Mouse (Mus musculus): Measurements from ENCODE around the gene Hs6st2. TPM values are rescaled to one million over a fixed set of nuclear protein-coding genes. Genes with fewer than 3 reads are reported as not detected.

Hs6st2 gene
- total RNA-seq (2022) = under 1 TPM; 0.19 to 0.73 (median 0.27) TPM

DNA sequence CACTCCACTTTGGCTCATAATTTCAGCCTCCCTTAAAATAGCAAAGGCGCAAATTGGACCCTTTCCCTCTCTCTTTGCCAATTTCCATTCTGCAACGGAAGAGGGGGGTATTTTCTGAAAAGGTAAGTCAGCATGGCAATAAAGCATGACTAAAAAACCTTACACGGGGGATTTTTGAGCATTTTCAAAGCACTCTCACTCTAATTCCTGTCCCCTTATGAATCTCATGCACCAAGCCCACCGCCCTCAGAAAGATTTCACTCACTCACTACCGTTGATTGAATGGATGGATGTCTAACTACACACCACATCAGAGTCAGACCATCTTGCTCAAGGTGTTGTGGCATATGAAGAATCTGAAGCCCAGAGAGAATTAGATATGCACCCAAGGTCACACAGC is at the start of gene Hs6st2:
Hs6st2 (minus strand) TSS at position 101 of the 400 bp plus-strand sequence.
- DNase-seq (ENCODE audit: low spot score) = no peak

DNA sequence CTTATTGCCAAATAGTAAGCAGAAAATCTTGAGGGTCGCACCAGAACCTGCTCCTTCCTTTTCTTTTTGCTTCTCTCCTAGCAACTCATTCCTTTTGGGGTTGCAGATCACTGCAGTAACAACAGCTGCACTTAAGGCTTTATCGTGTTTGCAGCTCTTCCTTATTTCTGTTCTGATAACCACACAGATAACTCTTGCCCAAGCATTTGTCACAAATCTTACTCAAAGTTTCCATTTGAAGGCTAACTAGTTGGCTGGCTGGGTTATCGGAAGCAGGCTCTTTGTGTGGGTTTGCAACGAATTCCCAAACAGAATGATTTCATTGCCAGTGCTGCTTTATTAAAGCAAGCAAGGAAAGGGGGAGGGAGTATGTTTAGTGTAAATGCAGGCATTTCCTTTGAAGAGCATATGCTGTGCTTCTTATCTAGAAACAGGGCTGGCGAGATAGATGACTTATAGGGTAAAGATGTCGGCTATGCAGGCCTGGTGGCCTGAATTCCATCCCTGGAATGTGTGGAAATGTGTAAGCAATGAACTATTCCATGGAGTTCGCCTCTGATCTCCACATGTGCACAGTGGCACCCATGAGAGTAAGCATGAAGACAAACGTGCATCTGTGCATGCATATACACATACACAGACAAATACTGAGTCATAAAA is 32.6 kb upstream of the Hs6st2 start:
- no peak for DNase-seq (ENCODE audit: low spot score)

DNA sequence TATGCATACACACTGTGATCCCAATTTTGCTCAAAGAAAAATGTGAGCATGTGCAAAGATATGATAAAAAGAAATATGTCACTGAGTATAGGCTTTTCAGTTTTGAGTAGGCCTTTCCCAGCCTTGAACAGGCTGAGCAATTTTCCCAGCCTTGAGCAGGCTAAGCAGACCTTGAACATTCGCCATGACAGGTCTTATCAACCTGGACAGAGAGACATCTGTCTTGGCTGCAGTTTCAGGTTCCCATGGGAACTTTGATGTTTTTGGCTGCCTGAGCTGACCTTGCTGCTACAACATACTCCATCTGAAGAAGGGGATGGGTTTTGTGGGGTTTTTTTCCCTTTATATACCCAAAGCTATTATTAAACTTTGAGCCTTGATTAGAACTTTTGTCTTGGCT is 31.3 kb upstream of the Hs6st2 start:
- no peak for DNase-seq (ENCODE audit: low spot score)

DNA sequence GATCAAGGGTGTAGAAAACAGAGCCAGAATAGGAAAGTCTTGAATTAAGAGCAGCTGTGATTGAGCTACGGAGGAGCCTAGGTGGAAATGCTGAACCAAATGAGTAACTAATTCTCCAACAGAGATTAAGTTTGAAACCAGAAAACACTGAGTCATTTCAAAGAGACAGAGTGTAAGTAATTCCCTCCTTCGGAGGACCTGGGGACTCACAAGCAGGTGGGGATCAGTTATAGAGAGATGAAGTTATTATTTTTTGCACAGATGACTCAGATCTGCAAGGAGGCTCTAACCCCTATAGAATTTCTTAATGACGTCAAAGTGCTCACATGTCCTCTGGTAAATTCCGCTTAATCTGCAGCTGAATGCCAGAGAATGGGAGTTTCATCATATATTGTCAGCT is 21.2 kb upstream of the Hs6st2 start:
- DNase-seq (ENCODE audit: low spot score) = no peak

DNA sequence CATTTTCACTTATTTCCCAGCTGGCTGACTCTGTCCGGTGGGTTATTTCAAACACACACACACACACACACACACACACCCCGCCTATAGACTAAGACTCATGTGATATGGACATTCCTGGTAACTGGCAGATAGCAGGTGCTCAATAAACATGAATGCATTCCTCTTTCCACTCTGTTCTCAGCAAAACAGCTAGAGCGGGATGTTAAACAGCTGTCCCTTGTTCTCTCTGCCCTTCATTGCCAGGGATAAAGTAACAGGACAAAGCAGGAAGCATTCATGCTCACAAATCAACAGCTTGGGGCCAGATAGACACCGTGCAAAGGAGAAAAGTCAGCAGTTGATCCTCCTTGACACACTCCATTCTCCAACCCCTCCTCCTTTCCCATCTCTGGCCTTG is 17.4 kb upstream of the Hs6st2 start:
- DNase-seq (ENCODE audit: low spot score) = no peak

DNA sequence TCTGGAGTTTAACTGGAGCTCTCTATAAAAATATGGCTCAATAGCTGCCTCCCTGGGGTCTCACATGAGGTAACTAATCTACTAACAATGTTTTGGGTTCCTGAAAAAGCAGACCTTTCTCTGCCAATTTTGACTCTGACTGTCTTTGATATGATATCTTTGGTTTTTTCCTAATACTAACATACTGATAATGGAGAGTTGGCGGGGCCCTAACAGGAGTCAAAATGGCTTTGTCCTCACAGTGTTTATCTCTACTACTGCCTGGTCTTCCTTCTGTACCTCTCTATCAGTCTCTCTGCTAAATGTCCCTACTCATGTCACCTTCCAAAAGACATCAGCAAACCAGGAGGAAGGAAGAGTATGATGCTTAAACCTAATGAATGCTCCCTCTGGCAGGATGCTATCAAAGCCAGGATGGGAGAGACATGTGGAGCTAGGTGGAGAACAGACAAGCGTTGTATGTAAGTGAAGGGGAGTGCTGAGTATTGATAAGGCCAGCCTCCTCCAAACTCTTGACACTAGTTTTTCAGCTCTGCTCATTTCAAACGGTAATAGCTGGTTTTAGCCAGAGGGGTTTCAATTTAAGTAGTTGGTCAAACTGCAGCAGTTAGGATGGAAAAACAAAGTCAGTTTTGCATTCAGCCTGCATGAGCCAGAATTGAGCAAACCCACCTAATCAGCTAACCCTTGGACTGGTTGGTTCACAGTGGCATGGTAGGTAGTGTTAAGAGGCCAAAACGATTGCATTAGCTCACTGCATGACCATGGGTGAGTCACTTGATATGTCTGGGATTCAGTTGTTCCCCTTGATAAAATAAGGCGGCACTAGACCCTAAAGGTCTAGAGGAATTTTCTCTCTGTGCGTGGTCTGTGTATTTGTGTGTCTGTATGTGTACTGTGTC is 4.6 kb upstream of the Hs6st2 start:
- DNase-seq (ENCODE audit: low spot score) = no peak

DNA sequence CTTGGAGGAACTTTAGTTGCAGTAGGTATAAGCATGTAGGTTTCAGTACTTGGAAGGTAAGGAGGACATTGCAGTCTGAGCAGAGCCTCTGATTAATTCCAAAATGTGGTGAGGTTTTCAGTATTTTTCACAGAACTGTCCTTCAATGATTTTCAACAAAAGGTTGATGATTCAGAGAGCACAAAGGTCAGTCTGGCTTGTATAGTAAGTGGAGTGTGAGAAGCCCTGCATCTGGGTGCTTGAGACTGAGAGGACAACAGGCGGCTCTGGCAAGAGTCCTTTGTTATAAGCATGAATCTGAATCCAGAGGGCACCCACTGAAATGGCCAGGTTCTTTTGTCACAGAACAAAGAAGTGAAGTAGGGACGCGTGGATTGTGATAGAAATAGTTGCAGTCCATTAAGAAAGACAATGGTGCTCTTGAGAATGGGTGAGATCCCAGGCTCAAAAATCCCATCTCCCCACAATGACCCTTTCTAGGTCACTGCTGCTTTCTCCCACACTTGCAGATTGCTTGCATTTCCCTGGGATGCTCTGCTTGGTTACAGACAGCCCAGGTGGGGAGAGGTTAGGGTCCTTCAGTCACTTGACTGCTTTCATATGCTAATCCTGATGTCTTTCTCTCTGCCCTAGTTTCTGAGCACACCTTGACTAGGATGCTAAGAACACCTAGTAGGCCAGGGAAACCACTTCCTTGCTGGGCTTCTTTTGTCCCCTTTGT is 2.8 kb upstream of the Hs6st2 start:
- DNase-seq (ENCODE audit: low spot score) = no peak

DNA sequence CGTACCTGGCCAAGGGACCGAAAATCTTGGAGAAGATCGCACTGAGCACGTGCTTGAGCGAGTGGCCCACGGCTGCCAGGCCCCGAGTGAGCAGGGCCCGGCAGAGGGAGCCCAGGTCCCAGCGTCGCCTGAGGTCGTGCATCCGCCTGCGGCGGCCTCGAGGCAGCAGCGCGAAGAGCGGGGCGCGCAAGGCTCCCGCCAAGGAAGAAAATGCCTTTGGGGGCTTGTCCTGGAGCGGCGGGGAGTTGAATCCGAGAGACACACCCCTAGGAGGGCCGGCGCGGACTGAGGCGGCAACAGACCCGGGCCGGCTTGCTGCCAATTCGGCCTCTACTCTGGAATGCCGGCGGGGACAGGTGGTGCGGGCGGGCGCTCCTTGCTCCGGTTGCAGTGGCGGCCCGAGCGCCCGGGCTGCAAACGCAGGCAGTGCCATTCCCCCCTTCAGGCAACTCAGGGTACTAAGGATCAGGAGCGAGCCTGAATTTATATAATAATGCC is 437 bp downstream of the Hs6st2 start:
- DNase-seq (ENCODE audit: low spot score) = no peak

DNA sequence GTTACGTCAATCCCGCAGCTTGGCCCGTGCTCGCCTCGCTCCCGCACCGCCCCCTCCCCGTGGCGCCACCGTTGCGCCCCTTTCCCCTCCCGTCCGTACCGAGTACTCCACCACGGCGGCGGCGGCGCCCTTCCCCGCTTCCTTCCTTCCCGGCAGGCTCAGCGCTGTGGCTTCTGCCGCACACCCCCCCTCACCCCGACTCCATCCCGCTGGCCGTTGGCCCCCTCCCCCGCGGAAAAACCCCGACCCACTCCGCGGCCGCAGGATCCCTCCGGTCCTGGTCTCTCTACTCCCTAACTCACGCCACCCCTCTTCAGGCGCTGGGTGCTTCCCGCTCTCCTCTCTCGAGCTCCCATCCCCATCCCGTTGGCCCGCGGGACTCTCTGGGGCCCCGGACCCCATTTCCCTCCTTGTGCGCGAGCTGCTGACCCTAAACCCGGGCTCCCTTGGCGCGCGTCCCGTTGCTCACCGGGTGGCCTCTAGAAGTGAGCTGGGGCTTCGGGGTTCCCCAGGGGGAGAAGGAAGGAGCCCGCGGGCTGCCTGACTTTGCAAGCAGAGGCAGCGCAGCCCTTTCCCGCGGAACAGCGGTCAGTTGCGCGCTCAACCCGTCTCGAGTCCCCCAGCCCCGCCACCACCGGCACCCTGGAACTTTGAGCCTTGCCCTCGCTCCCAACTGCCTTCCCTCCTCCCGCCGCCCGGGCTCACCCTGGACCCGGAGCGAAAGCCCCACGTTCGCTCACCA is 1.1 kb downstream of the Hs6st2 start:
- no peak for DNase-seq (ENCODE audit: low spot score)

DNA sequence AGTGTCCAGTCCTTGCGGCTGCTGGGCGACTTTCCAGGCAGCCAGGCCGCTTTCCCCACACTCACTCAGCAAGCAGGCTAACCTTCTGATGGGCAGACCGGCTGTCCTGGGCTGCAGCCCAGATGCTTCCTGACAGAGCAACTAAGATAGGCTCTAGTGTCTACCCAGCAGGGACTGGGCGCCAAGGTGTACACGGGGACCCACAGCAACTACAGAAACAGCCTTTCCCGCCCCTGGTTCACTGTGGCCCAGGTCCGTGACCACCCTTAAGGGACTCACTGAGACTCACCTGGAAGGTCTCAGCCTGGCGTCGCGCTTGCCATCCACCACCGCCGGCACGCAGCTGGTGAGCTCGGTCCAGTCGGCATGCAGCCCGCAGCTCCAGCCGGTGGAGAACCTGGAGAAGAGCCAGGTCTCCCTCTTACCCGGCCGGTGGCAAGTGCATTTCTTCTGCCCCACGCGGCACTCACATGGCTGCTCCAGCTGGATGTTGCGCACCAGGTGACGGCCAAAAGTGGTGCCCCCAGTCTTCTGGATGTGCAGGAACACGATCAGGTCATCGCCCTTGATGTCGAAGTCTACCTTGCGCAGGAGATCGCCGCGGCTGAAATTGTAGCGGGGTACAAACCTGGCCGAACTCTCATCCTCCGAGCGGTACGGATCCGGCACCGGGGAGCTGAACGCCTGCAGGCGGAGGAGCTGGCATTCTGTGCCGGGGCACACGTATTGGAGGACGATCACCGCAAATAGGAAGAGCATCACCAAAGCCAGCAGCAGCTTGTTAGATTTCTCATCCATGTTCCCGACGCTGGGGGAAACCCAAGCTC is 1.8 kb downstream of the Hs6st2 start:
- DNase-seq (ENCODE audit: low spot score) = no peak

DNA sequence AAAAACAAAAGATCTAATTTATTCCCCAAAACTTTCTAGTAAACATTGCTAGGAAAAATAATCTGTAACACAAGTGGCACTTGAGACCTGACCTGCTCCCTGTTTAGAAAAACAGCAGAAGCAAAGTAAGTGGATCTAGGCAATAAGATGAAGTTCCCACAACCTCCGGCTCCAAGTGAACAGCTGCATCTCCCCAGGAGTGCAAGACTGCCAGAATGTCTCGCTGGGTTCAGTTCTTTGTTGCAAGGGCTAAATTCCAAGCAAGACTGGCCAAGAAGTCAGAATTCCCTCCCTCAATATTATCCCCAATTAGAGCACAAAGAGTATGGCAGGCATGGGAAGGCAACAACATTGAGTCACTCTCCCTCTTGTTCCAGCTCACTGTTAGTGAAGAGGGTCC is 23.4 kb downstream of the Hs6st2 start:
- DNase-seq (ENCODE audit: low spot score) = no peak

DNA sequence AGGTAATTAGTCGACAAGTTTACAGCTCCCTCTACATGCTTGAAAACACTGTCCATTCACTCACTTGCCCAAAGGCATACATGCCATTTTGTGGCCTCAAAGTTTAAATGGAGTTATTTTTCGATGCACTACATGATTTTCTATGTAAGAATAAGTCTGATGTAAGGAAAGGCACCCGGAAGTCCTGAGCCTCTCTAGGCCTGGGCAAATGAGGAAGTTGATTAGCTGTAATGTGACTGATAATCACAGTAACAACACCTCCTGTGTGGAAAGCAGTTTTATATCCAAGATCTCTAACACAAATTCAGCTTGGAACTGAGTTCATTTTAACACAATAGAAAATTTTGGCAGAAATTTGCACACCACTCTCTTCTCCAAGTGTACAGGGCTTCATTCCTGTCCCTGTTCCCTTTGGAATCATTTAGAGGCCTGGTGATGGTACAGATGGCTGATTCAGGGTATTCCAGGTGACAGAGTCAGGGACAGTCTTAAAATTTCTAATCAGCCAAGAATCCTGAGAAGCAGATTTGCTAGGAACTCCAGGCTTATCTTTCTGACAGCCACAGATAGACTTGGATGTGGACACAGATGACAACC is 38.9 kb downstream of the Hs6st2 start:
- DNase-seq (ENCODE audit: low spot score) = no peak

DNA sequence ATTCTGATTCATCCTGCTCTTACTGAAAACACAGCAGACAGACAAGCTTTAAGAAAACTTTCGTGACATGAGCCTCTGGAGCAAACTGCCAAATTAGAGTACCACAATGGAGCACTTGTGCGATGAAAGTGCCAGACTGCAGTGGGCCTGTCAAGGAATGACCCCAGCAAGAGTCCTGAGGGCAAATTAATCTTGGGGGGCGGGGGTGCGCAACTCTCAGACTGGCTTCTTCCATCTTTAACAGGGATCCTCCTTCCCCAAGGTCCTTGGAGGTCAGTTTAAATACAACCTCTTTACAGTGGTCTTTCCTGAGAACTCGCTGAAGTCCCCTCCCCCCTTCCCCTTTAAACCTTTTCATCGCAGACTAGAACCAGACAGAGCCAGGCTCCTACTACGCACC is 45.9 kb downstream of the Hs6st2 start:
- no peak for DNase-seq (ENCODE audit: low spot score)

DNA sequence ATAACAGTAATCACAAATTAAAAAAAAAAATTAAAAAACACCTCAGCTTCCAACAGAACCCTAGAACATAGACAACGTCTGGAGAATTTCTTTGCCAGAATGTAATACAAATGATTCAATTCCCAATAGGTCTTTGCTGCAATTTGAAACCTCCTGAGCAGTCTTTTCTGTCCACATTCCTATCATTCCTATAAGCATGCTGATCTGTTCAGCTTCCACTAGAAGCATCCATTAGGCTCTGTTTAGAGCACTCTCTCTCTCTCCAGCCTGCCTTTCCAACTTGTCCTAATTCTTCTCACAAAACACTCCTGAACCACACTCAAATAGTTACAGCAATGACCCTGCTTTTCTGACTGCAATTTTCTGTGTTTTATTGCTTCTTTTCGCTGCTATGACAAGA is 50.3 kb downstream of the Hs6st2 start:
- no peak for DNase-seq (ENCODE audit: low spot score)

DNA sequence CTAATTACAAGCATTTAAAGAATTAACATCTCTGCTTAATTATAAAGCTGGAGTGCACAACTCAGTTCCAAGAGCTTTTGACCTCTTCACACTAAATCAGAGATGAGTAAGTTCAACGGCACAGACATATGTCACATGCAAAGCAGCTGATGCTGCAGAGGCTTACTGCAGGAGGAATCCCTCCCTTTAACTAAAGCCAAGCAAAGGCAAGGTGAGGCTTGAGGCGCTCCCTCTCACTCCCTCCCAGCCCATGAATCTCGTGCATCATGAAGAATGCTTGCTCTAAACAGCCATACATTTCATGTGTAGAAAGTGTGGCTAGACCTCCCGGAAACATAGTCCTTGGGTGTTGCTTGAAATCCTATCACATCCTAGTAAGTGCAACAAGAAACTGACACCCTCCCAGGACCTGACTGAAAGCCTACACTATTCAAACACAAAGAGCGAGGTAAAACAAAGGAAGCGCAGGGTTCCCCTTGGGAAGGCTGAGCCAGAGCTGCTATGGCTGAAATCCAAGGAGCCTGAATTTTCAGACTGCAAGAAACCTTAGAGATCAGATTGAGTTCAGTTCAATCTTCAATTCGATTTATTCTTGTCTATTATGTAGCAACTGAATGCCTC is 67.2 kb downstream of the Hs6st2 start:
- DNase-seq (ENCODE audit: low spot score) = no peak

DNA sequence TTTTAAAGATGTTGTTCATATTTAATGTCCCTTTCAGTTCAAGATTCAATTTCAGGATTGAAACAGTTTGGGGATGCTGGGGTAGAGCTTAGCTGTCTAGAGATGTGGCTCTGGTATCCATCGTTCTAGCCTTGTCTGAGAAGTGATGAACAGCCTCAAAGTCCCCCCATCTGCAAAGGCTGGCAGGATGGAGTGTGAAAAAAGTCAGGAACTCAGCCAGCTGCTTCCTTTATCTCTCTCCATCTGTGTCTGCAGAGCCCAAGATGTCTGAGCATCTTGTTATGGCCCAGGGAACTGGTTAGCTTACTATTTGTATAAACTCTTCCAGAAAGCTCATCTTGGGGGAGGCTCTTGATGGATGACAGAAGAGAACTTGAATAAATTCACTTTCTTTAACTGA is 70.9 kb downstream of the Hs6st2 start:
- no peak for DNase-seq (ENCODE audit: low spot score)

DNA sequence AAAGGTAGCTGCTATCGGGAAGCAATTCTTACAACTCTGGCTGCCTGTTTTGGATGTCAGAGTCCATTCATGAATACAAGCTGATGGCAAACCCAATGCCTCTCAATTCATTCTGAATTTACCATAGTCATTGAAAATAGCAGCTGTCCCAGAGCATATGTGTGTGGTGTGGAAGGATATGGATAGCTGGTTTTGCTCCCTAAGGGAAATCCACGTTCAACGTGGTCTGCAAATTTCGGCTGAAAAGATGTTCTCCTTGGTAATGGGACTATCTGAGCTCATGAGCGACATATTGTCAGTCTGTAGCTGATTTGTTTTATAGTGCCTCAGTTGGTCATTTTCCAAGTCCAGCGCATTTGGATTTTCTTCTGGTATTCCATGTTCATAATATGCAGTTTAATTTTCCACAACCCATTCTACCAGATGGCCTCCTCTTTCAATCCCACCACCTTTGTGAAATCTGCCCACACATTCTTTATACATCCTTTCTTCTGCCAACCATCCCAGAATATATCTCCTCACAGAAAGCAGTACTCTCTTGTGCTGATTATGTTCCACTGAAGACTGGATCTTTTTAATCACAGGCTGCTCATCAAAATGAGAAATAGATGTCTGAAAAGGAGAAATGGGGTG is 75.3 kb downstream of the Hs6st2 start:
- no peak for DNase-seq (ENCODE audit: low spot score)

DNA sequence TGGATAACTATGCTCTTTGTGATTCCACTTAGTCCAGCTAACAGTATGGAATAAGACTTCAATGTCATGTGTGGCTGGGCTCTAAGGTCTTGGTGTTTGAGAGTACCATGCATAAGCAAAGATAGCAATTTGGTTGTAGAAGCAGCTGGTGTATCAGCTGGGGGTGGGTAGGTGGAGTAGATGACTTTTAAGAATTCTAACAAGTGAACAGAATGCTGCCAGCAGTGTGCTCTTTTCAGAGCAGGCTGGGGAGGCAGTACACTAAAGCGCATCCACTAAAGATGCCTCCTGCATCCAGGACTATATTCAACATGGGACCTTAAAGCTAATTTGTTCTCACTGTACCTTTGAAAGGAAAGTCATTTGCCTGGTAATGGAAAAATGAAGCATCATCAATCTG is 88.9 kb downstream of the Hs6st2 start:
- DNase-seq (ENCODE audit: low spot score) = no peak

DNA sequence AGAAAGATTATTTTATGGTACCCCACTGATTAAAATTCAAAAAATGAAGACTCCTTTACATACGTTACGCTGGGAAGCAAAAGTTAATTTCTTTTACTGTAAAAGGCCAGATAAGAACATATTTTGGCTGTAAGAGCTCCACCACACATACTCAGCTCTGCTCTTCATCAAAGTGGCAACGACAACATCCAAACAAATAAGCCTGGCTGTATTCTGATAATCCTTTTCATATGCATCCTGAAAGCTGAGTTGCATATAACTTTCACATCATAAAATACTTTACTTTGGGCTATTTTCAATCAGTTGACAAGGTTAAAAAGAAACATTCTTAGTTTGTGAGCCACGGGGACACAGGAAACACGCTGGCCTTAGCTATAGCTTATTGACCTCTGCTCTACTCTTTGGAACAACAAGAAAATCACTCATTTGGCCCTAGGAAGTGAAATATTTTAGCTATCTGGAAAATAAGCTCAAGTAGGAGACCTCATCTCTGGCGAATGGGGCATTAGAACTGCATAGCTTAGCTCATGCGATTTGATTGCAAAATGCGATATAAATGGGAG is 91.1 kb downstream of the Hs6st2 start:
- no peak for DNase-seq (ENCODE audit: low spot score)
